Mouse (Mus musculus): ENCODE measurements around the gene Krt20.

Gene Krt20

DNA sequence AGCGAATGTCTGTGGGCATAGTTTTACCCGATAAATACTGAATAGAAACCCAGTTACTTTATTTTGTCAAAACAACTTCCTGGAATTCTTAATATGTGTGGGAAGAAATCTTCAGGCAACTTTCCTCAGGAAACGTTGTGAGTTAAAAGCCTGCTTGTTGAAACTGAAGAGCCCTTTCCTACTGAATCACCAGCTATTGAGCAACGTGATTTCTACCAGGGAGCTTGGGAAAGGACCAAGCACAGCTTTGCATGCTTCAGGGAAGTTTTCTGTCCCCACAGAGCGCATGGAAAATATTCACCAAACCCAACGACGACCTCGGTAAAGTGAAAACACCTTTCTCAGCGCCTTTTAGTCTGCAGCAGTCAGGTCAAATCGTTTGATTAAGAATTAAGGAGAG is 31.8 kb downstream of the Krt20 start:
- DNase-seq (ENCODE audit: low spot score): no peak

DNA sequence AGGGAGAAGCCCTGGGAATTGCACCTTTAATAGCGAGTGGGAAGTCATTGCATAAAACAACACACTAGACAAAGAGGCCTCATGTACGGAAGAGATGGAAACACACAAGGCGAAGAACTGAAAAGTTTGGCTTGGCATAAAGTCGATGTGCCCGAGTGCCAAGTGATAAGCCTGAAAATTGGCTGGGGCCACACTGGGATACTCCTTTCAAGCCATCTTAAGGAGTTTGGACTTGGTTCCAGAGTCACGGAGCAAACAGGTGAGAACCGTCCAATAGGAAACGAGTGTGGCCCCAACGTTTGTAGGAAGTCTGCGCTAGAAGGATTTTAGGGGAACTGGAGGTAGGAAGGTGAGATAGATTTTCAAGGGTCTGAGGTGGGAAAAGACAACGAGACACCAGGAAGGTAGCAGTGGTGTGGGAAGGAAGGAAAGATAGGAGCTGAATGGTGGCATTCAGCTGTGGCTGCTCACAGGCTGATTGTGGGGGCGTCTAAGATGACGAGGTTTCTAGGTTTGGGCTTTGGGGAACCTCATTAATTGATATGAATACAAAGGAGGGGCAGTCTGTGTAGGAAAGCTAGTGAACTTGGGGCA is 37.9 kb downstream of the Krt20 start:
- DNase-seq (ENCODE audit: low spot score): no peak

GRCm38 (mm10) chr11:99398832-99399231 is 39.1 kb downstream of the Krt20 start:
- no peak for DNase-seq (ENCODE audit: low spot score)

- no peak for DNase-seq (ENCODE audit: low spot score)
These were observed 39.9 kb downstream of the Krt20 start for GRCm38 (mm10) chr11:99398084-99398483.

DNA sequence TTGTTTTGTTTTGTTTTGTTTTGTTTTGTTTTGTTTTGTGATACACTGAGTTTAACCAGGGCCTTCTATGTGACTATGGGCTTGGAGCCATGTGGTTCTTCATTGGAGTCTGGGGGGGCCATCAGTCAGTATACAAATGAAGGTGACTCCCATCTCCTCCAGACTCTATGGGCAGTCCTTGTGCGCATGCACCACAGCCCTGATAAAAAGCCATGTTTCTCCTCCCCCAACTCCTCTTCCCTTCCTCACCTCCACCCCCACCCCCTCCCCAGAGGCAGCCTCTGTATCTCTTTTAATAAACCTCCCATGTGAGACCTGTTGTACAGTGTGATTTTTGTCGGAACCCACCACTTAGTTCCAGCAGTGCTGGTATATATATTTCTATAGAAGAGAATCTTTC is 41.3 kb downstream of the Krt20 start:
- DNase-seq (ENCODE audit: low spot score): no peak

DNA sequence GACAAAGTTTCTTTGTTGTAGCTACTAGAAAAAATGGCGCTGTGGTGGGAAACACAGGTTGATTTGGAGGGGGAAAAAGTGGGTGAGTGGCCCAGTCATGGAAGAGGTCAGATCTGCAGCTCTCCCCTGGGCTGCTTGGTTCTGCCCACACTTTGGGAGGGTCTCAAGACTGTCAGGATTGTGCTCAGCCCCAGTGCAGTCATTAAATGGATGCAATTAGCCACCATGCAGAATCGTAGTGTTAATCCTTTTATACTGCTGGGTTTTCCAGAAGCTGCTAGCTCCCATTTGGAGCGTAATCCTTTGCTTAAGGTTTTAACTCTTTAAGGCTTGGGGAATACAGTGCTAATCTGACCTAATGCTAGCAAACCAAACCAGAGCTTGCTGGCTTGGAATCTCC is 41.9 kb downstream of the Krt20 start:
- DNase-seq (ENCODE audit: low spot score): no peak

GRCm38 (mm10) chr11:99392492-99392891 is 45.5 kb downstream of the Krt20 start:
- DNase-seq (ENCODE audit: low spot score): no peak

GRCm38 (mm10) chr11:99391375-99391774 is 46.6 kb downstream of the Krt20 start:
- DNase-seq (ENCODE audit: low spot score): no peak

DNA sequence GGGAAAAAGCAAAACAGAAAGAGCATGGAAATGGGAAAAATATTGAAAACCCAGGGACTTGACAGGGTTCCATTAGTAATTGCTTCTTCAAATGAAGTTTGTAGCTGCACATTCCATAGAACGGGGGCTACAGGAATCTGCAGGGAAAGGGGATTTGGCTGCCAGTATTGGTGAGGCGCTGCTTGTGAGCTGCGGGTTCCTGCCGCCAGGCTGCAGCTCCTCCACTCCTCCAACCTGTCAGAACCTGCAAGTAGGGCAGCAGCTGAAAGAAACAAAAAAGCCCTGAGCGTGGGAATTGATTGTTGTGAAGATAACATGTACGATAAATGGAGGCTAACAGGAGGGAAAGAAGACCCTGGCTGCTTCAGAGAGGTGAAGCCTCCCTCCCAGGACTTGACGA is 47.1 kb downstream of the Krt20 start:
- DNase-seq (ENCODE audit: low spot score): no peak

GRCm38 (mm10) chr11:99389264-99389663 is 48.7 kb downstream of the Krt20 start, which contains the start of gene Krt10:
Gene Krt10, minus strand, starts transcription at chr11:99389364.
- no peak for DNase-seq (ENCODE audit: low spot score)

GRCm38 (mm10) chr11:99388661-99389060 is 49.3 kb downstream of the Krt20 start:
- no peak for DNase-seq (ENCODE audit: low spot score)

GRCm38 (mm10) chr11:99385813-99386721 is 51.9 kb downstream of the Krt20 start:
- DNase-seq (ENCODE audit: low spot score): peak; percentile 91

DNA sequence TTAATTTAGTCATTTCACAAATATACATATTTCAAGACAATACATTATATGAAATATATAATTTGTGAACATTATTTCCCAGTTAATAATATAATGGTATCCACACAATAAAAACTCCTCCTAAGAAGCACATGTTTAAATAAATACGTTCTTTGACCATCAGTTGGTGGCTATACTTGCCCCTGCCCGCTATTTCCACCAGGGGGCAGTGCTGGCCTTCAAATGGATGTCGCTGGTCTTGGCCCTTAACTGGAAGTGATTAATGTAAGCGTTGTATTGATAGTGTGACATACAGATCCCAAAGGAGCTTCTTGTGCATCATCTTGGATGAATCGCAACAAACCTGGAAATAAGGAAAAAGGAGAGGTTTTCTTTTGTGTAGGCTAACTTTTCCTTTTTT is 58.4 kb downstream of the Krt20 start:
- peak; percentile 63 for DNase-seq (ENCODE audit: low spot score)
